Mouse (Mus musculus): ENCODE measurements around the gene Mvb12a. TPM values are rescaled to one million over a fixed set of nuclear protein-coding genes. Genes with fewer than 3 reads are reported as not detected.
"Not testable (repeated sequence)": the region's sequence is repeated elsewhere in the genome, so short reads cannot be mapped to it uniquely, and the experiment has no call there.

The Mvb12a gene
- polyA plus RNA-seq, 1 experiment = 38.3 TPM

- Histone ChIP-seq H3K4me1 (ENCODE audit: control insufficient read depth, insufficient read depth, low read length) (no peaks in the 10 kb centered on the region), H3K4me3 (ENCODE audit: insufficient read depth, low read length) (no peak within 1 kb of the TSS), H3K27ac (ENCODE audit: insufficient read depth, low read length) (no peak within 1 kb of the TSS)
- TF ChIP-seq CTCF (IDR thresholded peaks at IDR 0.05; ENCODE audit: borderline replicate concordance, insufficient read depth, low read length) (no peak), POLR2A (IDR thresholded peaks at IDR 0.05; ENCODE audit: low read depth, low read length) (no peak)
Measured at GRCm38 (mm10) chr8:71525226-71526050, 17.3 kb upstream of the Mvb12a start, which contains the start of gene Ccdc194. Ccdc194 (minus strand) TSS chr8:71525711.

- H3K4me3 ChIP-seq (ENCODE audit: insufficient read depth, low read length) = no peak overlapping the region
- H3K27ac ChIP-seq (ENCODE audit: insufficient read depth, low read length) = no peak overlapping the region
- no peak for TF ChIP-seq CTCF (IDR thresholded peaks at IDR 0.05; ENCODE audit: borderline replicate concordance, insufficient read depth, low read length)
- TF ChIP-seq POLR2A (IDR thresholded peaks at IDR 0.05; ENCODE audit: low read depth, low read length) = no peak
- no peaks in the 10 kb centered on the region for H3K4me1 ChIP-seq (ENCODE audit: control insufficient read depth, insufficient read depth, low read length)
Measured at GRCm38 (mm10) chr8:71526272-71526671, 16.4 kb upstream of the Mvb12a start.

GRCm38 (mm10) chr8:71527162-71527870 lies 15.4 kb upstream of the Mvb12a start:
- no peak overlapping the region for H3K27ac ChIP-seq (ENCODE audit: insufficient read depth, low read length)
- no peaks in the 10 kb centered on the region for H3K4me1 ChIP-seq (ENCODE audit: control insufficient read depth, insufficient read depth, low read length)
- H3K4me3 ChIP-seq (ENCODE audit: insufficient read depth, low read length) = no peak overlapping the region
- TF ChIP-seq POLR2A (IDR thresholded peaks at IDR 0.05; ENCODE audit: low read depth, low read length) = no peak
- TF ChIP-seq CTCF (IDR thresholded peaks at IDR 0.05; ENCODE audit: borderline replicate concordance, insufficient read depth, low read length) = no peak

- no peak overlapping the region for H3K4me3 ChIP-seq (ENCODE audit: insufficient read depth, low read length)
- no peak overlapping the region for H3K27ac ChIP-seq (ENCODE audit: insufficient read depth, low read length)
- no peak for TF ChIP-seq POLR2A (IDR thresholded peaks at IDR 0.05; ENCODE audit: low read depth, low read length)
- TF ChIP-seq CTCF (IDR thresholded peaks at IDR 0.05; ENCODE audit: borderline replicate concordance, insufficient read depth, low read length) = no peak
- no peaks in the 10 kb centered on the region for H3K4me1 ChIP-seq (ENCODE audit: control insufficient read depth, insufficient read depth, low read length)
Measured at GRCm38 (mm10) chr8:71528362-71529073, 14.2 kb upstream of the Mvb12a start.

- H3K27ac ChIP-seq (ENCODE audit: insufficient read depth, low read length) = peak overlapping the region; percentile 52
- H3K4me3 ChIP-seq (ENCODE audit: insufficient read depth, low read length); H3K4me1 ChIP-seq (ENCODE audit: control insufficient read depth, insufficient read depth, low read length): not testable (repeated sequence)
Measured at GRCm38 (mm10) chr8:71530735-71531467, 11.8 kb upstream of the Mvb12a start.

GRCm38 (mm10) chr8:71534263-71534810 lies 8.4 kb upstream of the Mvb12a start:
- TF ChIP-seq POLR2A (IDR thresholded peaks at IDR 0.05; ENCODE audit: low read depth, low read length) = no peak
- no peak for TF ChIP-seq CTCF (IDR thresholded peaks at IDR 0.05; ENCODE audit: borderline replicate concordance, insufficient read depth, low read length)
- Histone ChIP-seq H3K27ac (ENCODE audit: insufficient read depth, low read length) (no peak overlapping the region), H3K4me3 (ENCODE audit: insufficient read depth, low read length) (no peak overlapping the region), H3K4me1 (ENCODE audit: control insufficient read depth, insufficient read depth, low read length) (peaks cover 8% of the 10 kb centered on the region)

GRCm38 (mm10) chr8:71535663-71536062 lies 7.1 kb upstream of the Mvb12a start:
- TF ChIP-seq POLR2A (IDR thresholded peaks at IDR 0.05; ENCODE audit: low read depth, low read length) = no peak
- TF ChIP-seq CTCF (IDR thresholded peaks at IDR 0.05; ENCODE audit: borderline replicate concordance, insufficient read depth, low read length) = no peak
- no peak overlapping the region for H3K27ac ChIP-seq (ENCODE audit: insufficient read depth, low read length)
- H3K4me1 ChIP-seq (ENCODE audit: control insufficient read depth, insufficient read depth, low read length) = peaks cover 8% of the 10 kb centered on the region
- peak overlapping the region; percentile 59; the same call in 1 of the 2 replicates for H3K4me3 ChIP-seq (ENCODE audit: insufficient read depth, low read length)

- TF ChIP-seq CTCF (IDR thresholded peaks at IDR 0.05; ENCODE audit: borderline replicate concordance, insufficient read depth, low read length) = no peak
- peak; percentile 67 for TF ChIP-seq POLR2A (IDR thresholded peaks at IDR 0.05; ENCODE audit: low read depth, low read length)
- Histone ChIP-seq H3K27ac (ENCODE audit: insufficient read depth, low read length) (peak within 1 kb of the TSS; percentile 69), H3K4me3 (ENCODE audit: insufficient read depth, low read length) (peak within 1 kb of the TSS; percentile 59), H3K4me1 (ENCODE audit: control insufficient read depth, insufficient read depth, low read length) (peaks cover 8% of the 10 kb centered on the region)
Measured at GRCm38 (mm10) chr8:71537028-71537867, 5.5 kb upstream of the Mvb12a start, which contains the start of gene Bst2. Bst2 (minus strand) TSS chr8:71537456.
